Mouse (Mus musculus) cerebellum, adult (tissue): Measurements from ENCODE around the gene Rbm3.

Experiments
- ATAC-seq: cut with Nextera tagmentation; 2 replicates; pipeline ENCODE4 v1.9.2; 2017; ENCODE audit warnings: mild to moderate bottlenecking, moderate library complexity, mixed read lengths; ENCODE audit not compliant: insufficient number of reproducible peaks, low FRiP score, low TSS enrichment

The Rbm3 gene

DNA sequence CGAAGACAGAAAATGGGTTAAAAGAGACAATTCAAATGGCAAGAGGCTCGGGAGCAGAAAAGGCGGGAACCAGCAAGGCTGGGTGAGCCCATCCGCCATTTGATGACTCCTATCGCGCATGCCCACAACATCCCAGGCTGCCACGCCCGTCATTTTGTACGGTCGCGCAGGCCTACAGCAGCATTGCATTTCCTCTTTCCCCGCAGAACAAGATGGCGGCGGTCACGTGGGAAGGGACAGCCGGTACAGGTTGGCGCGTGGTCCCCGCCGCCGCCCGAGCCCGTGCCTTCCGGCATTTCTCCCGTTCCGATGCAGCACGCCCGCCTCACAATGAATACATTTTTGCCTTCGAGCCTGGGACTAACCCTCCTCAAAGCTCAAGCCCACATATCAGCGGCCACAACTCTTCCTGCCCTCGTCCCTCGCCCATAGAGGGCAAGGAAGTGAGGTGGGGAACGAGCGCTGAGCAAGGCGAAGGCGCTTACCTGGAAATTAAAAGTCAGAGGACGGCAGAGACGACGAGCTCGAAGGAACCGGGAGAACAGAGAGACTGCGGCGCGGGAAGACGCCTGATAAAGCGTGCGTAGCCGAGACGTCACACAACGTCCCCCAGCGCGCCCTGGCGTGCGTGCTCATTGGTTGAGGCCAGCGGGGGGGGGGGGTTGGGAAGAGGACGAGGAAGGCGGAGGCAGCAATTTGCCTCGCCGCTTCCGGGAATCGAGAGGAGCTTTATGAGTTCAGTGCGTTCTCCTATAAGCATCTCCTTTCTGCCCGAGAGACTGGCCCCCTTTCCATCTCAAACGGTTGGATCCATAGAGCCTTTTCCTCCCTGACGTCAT lies at the start of gene Rbm3:
Gene Rbm3 (minus strand): TSS at position 728 of the 839 bp plus-strand sequence.
- ATAC-seq, result peak; percentile 93; the same call in 1 of the 2 replicates

DNA sequence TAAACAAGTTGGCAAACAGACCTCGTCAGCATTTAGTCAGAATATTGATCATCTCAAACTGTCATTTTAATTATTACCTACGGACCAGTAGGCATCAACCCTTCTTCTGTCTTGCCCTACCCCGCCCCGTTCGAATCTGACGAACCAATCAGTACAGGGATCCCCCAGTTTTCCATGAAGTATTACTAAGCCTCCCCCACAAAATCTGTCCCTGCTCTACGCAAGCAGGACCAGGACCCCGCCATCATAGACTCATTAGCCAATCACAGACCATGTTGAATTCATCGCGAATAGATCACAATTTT lies 47.7 kb upstream of the Rbm3 start, which contains the start of gene Ebp:
Gene Ebp (minus strand): TSS at position 94 of the 305 bp plus-strand sequence.
- 0 out of 2 replicates have a peak, but pooled peaks have one; percentile 28 for ATAC-seq

DNA sequence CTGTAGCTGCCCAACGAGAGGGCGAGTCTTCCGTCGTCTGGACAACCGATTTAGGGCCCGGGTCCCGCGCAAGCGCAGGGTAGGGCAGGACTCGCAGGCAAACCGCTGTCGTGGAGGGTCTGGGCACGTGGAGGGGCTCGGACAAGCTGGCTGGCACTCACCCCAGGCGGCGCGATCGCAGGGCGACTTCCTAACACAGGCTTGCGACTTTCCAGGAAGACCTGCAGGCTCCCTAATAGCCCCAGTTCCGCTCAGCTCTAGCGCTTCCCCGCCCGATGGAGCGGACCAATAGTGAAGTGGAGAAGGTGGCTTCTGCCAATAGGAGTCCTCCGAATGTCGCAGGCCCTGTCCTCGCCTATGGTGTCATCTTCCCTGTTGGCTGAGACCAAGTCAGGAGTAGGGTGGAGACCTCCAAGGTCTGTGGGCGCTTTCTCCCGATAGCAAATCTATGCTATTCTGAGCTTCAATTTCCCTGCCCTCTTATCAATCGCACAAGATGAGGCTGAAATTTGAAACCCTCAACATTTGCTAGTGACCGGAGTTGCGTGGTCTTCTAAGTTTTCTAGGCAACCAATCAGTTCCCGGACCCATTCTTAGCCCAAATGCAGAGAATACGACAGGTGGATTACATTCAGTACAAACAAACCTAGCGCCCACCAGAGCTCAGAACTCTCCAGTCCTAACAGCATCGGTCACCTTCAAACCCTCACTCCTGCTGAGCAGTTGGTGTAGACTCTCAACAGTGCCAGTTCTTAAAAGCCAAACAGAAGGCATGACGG lies 47.1 kb upstream of the Rbm3 start:
- ATAC-seq, result peak; percentile 99

DNA sequence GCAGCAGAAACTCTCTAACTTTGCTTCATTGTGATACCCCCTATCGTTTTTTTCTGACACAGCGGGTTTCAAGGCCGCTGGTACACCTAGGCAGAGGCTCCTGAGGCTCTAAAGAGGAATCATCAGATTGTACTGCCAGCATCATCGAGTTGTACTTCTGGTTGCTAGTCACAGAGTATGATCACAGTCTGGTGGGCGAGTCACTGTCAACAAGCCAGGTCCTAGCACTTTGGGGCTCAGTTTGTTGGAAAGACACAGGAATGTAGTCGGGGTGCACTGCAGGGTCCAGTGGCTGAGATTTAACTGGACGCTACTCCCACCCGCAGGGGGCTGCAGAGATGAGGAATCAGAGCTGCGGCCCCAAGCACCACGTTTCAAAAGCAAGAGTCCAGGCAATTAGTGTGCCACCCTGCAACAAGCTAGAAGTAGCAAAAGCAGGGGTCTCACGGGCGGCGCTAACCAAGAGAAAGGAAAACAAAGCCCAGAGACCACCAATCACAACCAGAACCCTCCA lies 46.5 kb upstream of the Rbm3 start:
- no peak for ATAC-seq

DNA sequence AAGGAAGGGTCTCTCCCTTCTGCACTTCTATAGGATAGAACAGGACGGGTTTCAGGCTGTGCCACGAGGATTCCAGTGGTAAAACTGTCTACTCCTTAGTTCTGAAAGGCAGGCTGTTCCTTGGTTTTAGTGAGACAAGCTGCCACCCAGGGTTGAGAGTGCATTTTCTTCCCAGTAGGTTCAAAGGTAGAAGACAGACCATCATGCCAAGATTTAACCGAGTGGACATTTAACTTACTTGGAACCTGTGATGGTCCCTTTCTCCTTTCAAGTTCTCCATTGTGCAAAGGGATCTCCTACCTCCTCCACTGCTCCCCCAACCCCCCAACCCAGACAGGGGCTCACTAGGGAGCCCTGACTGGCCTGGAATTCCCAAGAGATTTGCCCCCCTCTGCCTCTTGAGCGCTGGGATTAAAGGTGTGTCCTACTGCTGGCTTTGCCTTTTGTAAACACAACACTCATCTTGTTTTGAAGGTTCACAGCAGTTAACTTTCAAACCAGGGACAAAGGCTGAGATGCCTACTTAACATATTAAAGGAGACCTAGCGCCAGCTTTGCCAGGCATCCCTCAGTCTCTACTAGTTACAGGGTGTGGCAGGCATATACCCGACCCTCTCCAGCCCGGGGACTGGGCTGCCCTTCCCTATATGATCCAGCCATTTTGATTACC lies 37.3 kb upstream of the Rbm3 start:
- no peak for ATAC-seq

DNA sequence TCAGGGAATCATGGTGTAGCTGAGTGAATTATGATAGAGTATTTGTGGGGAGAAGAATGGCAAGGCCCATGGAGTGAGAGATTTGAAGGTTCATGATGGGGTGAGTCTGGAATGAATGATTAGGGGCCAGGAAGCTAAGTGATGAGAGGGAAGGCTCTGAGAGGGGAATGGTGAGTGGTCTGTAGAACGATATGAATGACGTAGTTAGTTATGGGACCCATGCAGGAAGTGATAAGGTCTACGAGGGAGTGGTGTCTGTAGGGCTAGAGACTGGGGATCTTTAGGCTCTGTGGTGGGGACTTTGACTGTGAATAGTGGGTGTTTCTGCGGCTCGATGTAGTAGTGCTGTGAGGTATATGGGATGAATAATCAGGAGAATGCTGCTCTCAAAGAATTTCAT lies 34.0 kb upstream of the Rbm3 start:
- ATAC-seq, result no peak

DNA sequence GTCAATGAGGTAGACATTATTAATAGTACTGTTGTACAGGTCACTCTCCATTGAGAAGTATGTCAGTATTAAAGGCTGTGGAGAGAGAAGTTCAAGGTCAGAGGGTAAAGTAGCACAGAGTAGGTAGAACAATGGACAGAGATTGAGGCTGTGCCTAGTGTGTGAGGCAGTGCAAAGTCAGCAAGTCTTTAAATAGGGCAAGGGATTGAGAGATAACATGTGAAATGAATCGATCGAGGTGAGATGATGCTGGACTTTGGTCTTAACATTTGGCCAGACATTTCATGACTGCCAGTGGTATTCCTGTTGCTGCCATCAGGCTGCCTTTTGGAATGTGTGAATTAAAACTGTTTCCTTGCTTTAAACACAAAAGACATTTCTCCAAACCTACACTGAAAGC lies 33.2 kb upstream of the Rbm3 start:
- ATAC-seq, result no peak

DNA sequence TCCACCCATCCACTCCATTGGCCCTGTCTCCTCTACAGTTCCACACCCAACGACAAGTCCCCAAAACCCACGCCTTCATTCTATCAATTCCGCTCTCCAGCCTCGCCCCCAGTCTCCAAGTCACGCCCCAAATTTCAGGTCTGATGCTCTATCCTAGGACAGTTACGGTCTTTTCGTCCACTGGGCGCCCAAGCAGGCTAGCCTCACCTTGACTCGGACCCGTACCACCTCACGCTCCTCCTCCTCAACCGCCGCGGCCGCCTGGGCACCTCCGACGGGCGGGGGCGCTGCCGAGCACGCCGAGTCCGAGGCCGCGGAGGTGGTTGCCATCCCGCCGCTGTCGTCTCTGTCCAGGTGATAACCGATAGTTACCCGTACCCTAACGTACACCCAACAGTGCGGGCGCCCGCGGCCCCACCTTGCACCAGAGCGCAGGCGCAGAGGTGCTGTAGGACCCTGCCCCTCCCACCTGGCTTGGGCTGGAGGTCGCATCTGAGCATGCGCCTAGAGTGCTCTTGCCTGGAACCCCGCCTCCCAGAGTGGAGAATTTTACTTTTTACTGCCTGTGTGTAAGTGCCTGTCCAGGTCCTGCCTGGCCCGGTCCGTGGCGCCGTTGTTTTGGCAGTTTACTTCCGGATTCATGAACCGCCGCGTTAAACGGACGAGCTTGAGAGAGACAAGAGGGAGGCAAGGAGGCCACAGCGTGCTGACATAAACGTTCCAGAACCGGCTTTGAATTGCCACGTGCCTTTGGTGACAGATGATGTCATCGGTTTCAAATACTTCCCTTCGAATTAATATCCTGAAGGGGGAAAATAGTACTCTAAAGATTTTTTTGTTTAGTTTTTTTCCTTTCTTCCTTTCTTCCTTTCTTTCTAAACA lies 30.1 kb upstream of the Rbm3 start, which contains the start of gene Tbc1d25:
Gene Tbc1d25 (minus strand): TSS at position 678 of the 882 bp plus-strand sequence.
- peak; percentile 90 for ATAC-seq

DNA sequence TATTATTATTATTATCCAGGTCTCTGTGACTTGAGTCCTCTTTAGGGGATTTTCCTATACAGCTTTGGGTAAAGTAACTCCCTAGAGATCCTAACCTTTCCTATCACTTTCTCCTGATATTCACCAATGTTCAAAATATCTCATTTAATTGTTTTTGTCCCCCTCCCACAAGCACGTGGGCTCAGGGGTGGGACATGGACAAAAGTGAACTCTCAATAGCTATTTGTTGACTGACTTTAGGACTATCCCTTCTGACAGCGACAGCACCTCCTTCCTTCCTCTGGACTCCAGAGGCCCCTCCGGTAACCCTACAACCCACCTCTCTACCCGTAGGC lies 29.5 kb upstream of the Rbm3 start:
- ATAC-seq, result no peak

DNA sequence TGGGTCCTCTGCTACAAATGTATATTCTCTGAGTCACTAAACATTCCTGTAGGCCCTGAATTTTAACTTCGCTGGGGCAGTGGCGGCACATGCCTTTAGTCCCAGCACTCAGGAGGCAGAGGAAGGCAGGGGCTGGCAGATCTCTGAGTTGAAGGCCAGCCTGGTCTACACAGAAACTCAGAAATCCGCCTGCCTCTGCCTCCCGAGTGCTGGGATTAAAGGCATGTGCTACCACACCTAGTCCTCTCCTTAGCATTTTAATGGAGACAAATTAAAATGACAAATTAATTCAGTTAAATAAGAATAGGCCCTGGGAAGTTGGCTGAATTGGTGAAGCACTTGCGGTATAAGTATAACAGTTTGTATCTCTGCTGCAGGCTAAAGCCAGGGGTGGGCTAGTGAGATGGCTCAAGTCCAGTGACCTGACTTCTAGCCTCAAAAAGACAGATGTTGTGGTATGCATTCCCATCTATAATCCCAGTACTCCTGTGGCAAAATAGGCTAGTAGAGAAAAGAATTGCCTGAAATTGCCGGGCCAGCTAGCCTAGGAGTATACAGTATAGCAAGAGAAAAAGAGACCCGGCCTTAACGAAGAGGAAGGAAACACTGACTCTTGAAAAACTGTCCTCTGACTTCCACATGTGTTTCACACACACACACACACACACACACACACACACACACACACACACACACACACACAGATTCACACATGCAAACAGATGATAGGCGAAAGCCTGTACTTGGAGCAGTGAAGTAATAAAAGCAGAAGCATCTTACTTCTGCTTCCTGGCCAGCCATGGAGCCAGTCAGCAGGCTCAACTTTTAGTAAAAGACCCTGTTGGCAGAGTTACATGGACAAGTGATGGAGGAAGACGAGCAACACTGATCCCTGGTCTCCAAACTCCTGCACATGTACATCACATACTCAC lies 22.3 kb upstream of the Rbm3 start:
- ATAC-seq, result no peak

DNA sequence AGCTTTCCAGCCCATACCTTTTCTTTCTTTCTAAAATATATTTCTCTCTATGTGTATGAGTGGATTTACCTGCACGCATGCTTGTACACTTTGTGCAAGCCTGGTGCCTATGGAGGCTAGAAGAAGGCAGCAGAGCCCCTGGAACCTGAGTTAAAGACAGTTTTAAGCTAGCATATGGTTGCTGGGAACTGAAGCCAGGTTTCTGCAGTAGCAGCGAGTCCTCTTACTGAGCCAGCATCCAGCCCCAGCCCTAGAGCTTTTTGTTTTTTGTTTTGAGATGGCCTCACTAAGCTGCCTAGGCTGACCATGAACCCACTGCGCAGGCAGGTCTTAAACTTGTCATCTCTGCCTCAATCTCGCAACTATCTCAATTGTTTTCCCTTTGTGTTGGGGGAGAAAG lies 18.8 kb upstream of the Rbm3 start:
- peak; percentile 15; the same call in 1 of the 2 replicates for ATAC-seq

DNA sequence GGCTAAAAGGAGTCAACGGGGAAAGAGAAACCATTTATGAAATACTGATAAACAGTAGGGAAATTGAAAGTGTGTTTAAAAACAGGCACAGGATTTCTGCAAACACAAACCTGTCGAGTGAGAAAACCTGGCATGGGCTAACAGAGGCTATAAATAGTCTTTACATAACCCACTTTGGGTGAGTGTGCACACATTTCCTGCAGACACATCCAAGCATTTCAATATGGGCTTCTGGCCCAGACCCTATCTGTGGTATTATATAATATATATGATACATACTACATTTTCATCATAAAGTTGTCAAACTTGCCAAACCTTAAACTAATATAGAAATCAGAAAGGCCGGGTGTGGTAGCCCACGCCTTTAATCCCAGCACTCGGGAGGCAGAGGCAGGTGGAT lies 17.4 kb upstream of the Rbm3 start:
- ATAC-seq, result peak; percentile 72; the same call in 1 of the 2 replicates

DNA sequence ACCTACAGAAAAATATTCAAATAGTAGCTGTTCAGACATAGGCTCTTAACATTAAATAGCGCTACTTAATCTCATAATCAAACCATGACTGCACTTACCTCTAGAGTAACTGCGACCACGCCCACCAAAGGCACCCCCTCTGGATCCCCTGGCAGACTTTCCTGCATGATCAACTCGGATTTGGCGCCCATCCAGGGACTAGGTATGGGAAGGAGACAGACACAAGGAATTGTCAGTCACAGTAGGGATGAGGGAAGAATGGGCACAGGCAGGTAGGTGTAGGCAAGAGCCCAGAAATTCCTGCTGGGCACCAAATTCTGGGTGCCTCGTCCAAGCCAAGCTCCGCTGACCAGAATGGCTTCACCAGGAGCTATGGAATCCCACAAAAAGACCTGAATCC lies 1.9 kb downstream of the Rbm3 start:
- no peak for ATAC-seq

DNA sequence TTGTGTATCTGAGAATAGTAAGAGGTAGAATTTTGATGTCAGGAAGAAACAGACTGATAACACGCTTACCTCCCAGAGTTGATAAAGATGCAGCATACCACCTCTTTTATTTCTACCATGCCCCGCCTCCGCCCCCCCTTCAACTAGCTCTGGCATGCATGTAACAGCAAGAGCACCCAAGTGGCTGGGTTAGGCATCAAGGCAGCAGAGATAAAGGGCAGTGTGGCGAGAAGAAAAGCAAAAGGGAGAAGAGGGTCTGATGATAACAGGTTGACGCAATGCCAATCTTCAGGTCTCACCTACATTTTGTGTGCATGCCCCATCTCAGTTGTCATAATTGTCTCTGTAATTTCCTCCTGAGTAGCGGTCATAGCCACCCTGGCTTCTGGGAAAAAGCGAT lies 2.7 kb downstream of the Rbm3 start:
- ATAC-seq, result no peak

DNA sequence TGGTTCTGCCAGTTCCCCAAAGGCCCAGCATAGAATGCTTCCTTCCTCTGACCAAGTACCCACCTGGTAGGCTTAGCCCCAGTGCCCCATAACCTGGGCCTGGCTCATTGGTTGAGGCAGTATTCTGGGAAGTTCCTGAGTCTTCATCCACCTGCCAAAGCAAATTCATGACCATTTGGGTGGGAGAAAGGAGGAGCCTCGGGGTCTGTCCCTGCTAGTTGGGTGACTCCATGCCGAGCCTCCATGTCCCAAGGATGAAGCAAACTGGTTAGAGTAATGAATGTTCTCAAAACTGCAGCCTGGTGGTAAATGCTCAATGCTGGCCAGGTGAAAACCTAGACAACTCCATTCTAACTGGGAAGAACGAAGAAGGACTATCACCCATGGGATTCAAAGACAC lies 4.6 kb downstream of the Rbm3 start:
- no peak for ATAC-seq

DNA sequence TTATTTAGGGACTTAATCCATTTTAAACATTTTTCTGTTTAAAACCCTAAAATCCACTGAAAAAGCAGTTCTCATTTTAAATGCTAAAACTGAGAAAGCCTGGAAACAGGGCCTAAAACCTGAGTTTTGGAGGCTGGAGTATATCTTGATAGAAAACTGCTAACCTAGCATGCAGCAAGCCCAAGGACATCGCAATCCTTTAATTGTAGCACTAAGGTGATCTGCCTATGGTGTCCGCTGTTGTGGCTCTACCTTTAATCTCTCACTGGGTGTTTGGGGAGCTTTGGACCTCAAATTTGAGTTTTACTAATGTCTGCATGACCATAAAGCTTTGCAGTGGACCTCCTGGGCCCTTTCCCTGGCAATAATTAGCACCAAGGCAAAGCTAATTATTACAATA lies 5.2 kb downstream of the Rbm3 start:
- ATAC-seq, result no peak

DNA sequence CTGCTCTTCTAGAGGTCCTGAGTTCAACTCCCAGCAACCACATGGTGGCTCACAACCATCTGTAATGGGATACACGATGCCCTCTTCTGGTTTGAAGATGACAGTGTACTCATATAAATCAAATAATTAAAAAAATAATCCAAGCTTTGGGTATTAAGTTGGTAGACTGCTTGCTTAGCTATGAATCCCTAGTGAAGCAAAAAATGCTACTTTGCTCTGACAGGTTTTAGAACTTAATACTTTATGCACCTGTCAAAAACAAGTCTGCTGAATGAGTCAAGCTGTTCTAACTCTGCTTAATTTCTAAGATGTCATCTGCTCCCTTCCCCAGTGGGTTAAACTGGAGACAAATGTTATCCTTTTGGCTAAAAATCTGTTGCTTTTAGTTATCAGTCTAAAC lies 6.2 kb downstream of the Rbm3 start:
- no peak for ATAC-seq

DNA sequence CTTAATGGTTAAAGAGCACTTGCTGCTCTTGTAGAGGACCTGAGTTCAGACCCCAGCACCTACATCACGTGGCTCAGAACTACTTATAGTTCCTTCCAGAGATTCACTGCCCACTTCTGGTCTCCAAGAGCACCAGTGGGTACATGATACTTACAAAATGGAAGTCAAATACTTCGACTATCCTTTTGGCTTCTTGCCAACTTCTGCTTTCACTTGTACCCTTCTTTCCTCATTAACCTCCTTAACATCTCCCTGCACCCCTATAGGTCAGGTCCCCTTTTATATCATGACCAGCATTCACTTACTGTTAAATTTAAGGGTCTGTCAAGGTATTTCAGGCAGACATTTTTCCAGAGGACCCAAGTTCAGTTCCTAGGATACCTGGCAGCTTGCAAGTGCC lies 9.8 kb downstream of the Rbm3 start:
- ATAC-seq, result no peak
